Mouse (Mus musculus) midbrain, embryonic 10.5 days (tissue): ENCODE data around the gene Snapc4. TPM values are rescaled to one million over a fixed set of nuclear protein-coding genes. Genes with fewer than 3 reads are reported as not detected.

Experiments
- DNase-seq: peaks from one replicate; pipeline ENCODE4 v3.0.0-alpha.2; 2017; ENCODE audit warnings: low spot score
- H3K27ac ChIP-seq: fragments of 300-500 bp; sonication (generic); replicated peaks from 2 replicates; pipeline ENCODE4 v1.5.1; 2016; ENCODE audit warnings: mild to moderate bottlenecking
- H3K27me3 ChIP-seq: fragments of 300-500 bp; sonication (generic); 2 replicates; pipeline ENCODE4 v1.6.1; 2016; ENCODE audit warnings: low read depth, mild to moderate bottlenecking; ENCODE audit not compliant: poor library complexity, severe bottlenecking
- H3K36me3 ChIP-seq: fragments of 300-500 bp; sonication (generic); 2 replicates; pipeline ENCODE4 v1.6.1; 2016; ENCODE audit warnings: mild to moderate bottlenecking, moderate library complexity
- H3K4me1 ChIP-seq: fragments of 300-500 bp; sonication (generic); 2 replicates; pipeline ENCODE4 v1.6.1; 2016
- H3K4me3 ChIP-seq: fragments of 300-500 bp; sonication (generic); 2 replicates; pipeline ENCODE4 v1.5.1; 2016; ENCODE audit warnings: mild to moderate bottlenecking, moderate library complexity
- H3K9me3 ChIP-seq: fragments of 300-500 bp; sonication (generic); replicated peaks from 2 replicates; pipeline ENCODE4 v1.6.1; 2016; ENCODE audit warnings: mild to moderate bottlenecking
- WGBS: fragments of 180-500 bp; shearing (Covaris S2); methylation state at CpG from one replicate; pipeline ENCODE4 v1.1.7; 2016; 5-methylcytosine and 5-hydroxymethylcytosine counted together
- polyA plus RNA-seq: library from polyadenylated mRNA; unstranded; fragments of >200 nt; fragmentation: Nextera tagmentation; extraction: Ambion mirVana; gene quantifications from 2 replicates; pipeline ENCODE4 v1.2.1, GENCODE M21; 2016

The Snapc4 gene
- polyA plus RNA-seq, 1 experiment from 2014 or later = 32.5 TPM

- Histone ChIP-seq H3K36me3 (peaks cover 92% of the 10 kb centered on the region), H3K27me3 (no peaks in the 10 kb centered on the region), H3K9me3 (no peaks in the 10 kb centered on the region), H3K27ac (no peak overlapping the region), H3K4me1 (0 out of 2 replicates have a peak, but pooled peaks cover 8% of the 10 kb centered on the region), H3K4me3 (no peak overlapping the region)
- whole genome bisulfite sequencing = 70% methylated on average over 15 of the region's 15 CpGs
- peak; percentile 69 for DNase-seq
Observed at GRCm38 (mm10) chr2:26325386-26326181, 54.9 kb downstream of the Snapc4 start.

GRCm38 (mm10) chr2:26324917-26325316 is 55.5 kb downstream of the Snapc4 start:
- WGBS = 89% methylated on average over 2 of the region's 2 CpGs
- no peak for DNase-seq
- no peaks in the 10 kb centered on the region for H3K27me3 ChIP-seq
- H3K27ac ChIP-seq = no peak overlapping the region
- peaks cover 8% of the 10 kb centered on the region for H3K4me1 ChIP-seq
- H3K9me3 ChIP-seq = no peaks in the 10 kb centered on the region
- peaks cover 92% of the 10 kb centered on the region for H3K36me3 ChIP-seq
- H3K4me3 ChIP-seq = no peak overlapping the region

GRCm38 (mm10) chr2:26323589-26324325 is 56.7 kb downstream of the Snapc4 start:
- Histone ChIP-seq H3K9me3 (no peaks in the 10 kb centered on the region), H3K27me3 (no peaks in the 10 kb centered on the region), H3K4me1 (peaks cover 19% of the 10 kb centered on the region), H3K27ac (no peak overlapping the region), H3K36me3 (peaks cover 94% of the 10 kb centered on the region), H3K4me3 (no peak overlapping the region)
- DNase-seq = no peak
- WGBS = 93% methylated on average over 13 of the region's 13 CpGs

- Histone ChIP-seq H3K9me3 (no peaks in the 10 kb centered on the region), H3K4me1 (peaks cover 50% of the 10 kb centered on the region), H3K4me3 (no peak overlapping the region), H3K27me3 (no peaks in the 10 kb centered on the region), H3K27ac (peak overlapping the region; percentile 23; the same call in 1 of the 2 replicates), H3K36me3 (peaks cover 75% of the 10 kb centered on the region)
- 94% methylated on average over 14 of the region's 14 CpGs for WGBS
- no peak for DNase-seq
Observed at GRCm38 (mm10) chr2:26320245-26321185, 59.9 kb downstream of the Snapc4 start.

GRCm38 (mm10) chr2:26319519-26320244 is 60.8 kb downstream of the Snapc4 start:
- DNase-seq = no peak
- H3K4me1 ChIP-seq = peaks cover 59% of the 10 kb centered on the region
- WGBS = 87% methylated on average over 13 of the region's 13 CpGs

GRCm38 (mm10) chr2:26319109-26319508 is 61.3 kb downstream of the Snapc4 start:
- WGBS = 93% methylated on average over 9 of the region's 9 CpGs
- DNase-seq = no peak
- Histone ChIP-seq H3K9me3 (no peaks in the 10 kb centered on the region), H3K4me3 (0 out of 2 replicates have a peak overlapping the region, but pooled peaks have one; percentile 14), H3K36me3 (peaks cover 61% of the 10 kb centered on the region), H3K4me1 (peaks cover 64% of the 10 kb centered on the region), H3K27me3 (no peaks in the 10 kb centered on the region), H3K27ac (0 out of 2 replicates have a peak overlapping the region, but pooled peaks have one; percentile 9)

More at GRCm38 (mm10) chr2:26319519-26320244, 60.8 kb downstream of the Snapc4 start:
- Histone ChIP-seq H3K27me3 (no peaks in the 10 kb centered on the region), H3K4me3 (no peak overlapping the region), H3K9me3 (no peaks in the 10 kb centered on the region), H3K36me3 (peaks cover 67% of the 10 kb centered on the region), H3K27ac (no peak overlapping the region)

- Histone ChIP-seq H3K27ac (peak overlapping the region; percentile 42; the same call in 1 of the 2 replicates), H3K4me3 (peak overlapping the region; percentile 93; the same call in 1 of the 2 replicates), H3K4me1 (peaks cover 66% of the 10 kb centered on the region), H3K36me3 (peaks cover 51% of the 10 kb centered on the region), H3K27me3 (no peaks in the 10 kb centered on the region), H3K9me3 (no peaks in the 10 kb centered on the region)
- no peak for DNase-seq
- WGBS = 88% methylated on average over 3 of the region's 3 CpGs
Observed at GRCm38 (mm10) chr2:26317991-26318672, 62.3 kb downstream of the Snapc4 start.

- no peak for DNase-seq
- no peaks in the 10 kb centered on the region for H3K9me3 ChIP-seq
- H3K36me3 ChIP-seq = peaks cover 44% of the 10 kb centered on the region
- H3K27me3 ChIP-seq = no peaks in the 10 kb centered on the region
- peaks cover 71% of the 10 kb centered on the region for H3K4me1 ChIP-seq
- H3K4me3 ChIP-seq = peak overlapping the region; percentile 93
- WGBS = 78% methylated on average over 3 of the region's 3 CpGs
- peak overlapping the region; percentile 98; the same call in 1 of the 2 replicates for H3K27ac ChIP-seq
Observed at GRCm38 (mm10) chr2:26317371-26317770, 63.1 kb downstream of the Snapc4 start.

- H3K9me3 ChIP-seq = no peaks in the 10 kb centered on the region
- H3K36me3 ChIP-seq = peaks cover 37% of the 10 kb centered on the region
- DNase-seq = no peak
- no peaks in the 10 kb centered on the region for H3K27me3 ChIP-seq
- WGBS = 78% methylated on average over 9 of the region's 9 CpGs
- peak overlapping the region; percentile 93 for H3K4me3 ChIP-seq
- H3K4me1 ChIP-seq = peaks cover 72% of the 10 kb centered on the region
- peak overlapping the region; percentile 98 for H3K27ac ChIP-seq
Observed at GRCm38 (mm10) chr2:26316576-26317246, 63.7 kb downstream of the Snapc4 start.

- no peak for DNase-seq
- Histone ChIP-seq H3K27me3 (no peaks in the 10 kb centered on the region), H3K27ac (peak overlapping the region; percentile 98), H3K4me3 (peak overlapping the region; percentile 93), H3K9me3 (no peaks in the 10 kb centered on the region), H3K4me1 (peaks cover 73% of the 10 kb centered on the region), H3K36me3 (peaks cover 31% of the 10 kb centered on the region)
- 2% methylated on average over 11 of the region's 11 CpGs for WGBS
Observed at GRCm38 (mm10) chr2:26315925-26316311, 64.5 kb downstream of the Snapc4 start.
